Mouse (Mus musculus) brain, embryonic 14.5 days (tissue): ENCODE results near the gene Nckap5l.

Experiments used
- CTCF ChIP-seq: fragments of 200-500 bp; IDR thresholded peaks from 2 replicates; pipeline ENCODE4 v1.5.1; 2012; ENCODE audit warnings: inconsistent platforms, mild to moderate bottlenecking, moderate library complexity, borderline replicate concordance; ENCODE audit not compliant: insufficient read depth, insufficient read length; ENCODE audit errors: extremely low read depth
- POLR2A ChIP-seq: fragments of 200-500 bp; IDR thresholded peaks from 2 replicates; pipeline ENCODE4 v1.6.1; 2012; ENCODE audit warnings: mild to moderate bottlenecking, inconsistent platforms, borderline replicate concordance; ENCODE audit not compliant: poor library complexity, insufficient read depth, insufficient read length, severe bottlenecking; ENCODE audit errors: extremely low read depth

DNA sequence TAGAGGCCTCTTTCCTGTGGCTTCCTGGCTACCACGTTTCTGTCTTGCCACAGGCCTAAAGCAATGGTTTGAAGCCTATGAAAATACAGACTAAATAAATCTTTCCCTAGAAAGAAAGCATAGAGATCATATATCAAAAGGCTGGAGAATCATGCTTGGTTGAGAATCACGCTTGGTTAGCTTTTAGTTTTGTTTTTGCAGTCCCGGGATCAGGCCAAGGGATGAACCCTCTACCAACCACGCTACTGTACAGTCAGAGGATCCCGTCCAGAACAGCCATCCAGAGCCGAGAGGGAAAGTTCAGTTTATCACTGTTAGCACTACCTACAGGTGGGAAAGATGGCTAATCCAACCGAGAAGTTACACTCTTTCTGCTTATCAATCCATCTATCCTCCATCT is 15.2 kb downstream of the Nckap5l start:
- no peak for TF ChIP-seq CTCF
- no peak for TF ChIP-seq POLR2A
